Mouse (Mus musculus): ENCODE data around the gene Olfr875. TPM values are rescaled to one million over a fixed set of nuclear protein-coding genes. Genes with fewer than 3 reads are reported as not detected.
"Not testable (repeated sequence)": the region's sequence is repeated elsewhere in the genome, so short reads cannot be mapped to it uniquely, and the experiment has no call there.

The Olfr875 gene
- total RNA-seq (2015; ENCODE audit: low replicate concordance): not detected in 2 replicates
- total RNA-seq (2017; ENCODE audit: low replicate concordance): not detected in 2 replicates

DNA sequence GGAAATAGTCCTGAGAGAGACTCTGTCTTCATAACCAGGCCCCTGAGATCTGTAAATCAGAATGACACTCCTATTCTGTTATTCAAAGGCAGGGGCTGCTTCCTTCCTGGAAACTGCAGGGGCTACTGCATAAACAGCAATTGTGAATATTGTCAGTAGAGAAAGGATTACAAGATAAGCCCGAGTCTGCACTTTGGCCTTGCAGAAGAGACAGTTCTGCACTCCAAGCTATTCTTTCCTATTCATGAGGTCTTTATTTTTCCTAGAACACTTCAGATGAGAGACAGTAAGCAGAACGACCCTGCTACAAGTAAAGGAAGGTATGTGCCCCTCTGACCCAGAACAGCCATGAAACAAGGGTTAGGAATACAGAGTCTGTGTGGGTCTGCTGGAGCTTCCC lies at the start of gene Olfr875:
Gene Olfr875, plus strand, starts transcription at position 99 of the 400 bp plus-strand sequence.
- no peak for ATAC-seq (replicated peaks; ENCODE audit: low FRiP score, poor library complexity, severe bottlenecking)

DNA sequence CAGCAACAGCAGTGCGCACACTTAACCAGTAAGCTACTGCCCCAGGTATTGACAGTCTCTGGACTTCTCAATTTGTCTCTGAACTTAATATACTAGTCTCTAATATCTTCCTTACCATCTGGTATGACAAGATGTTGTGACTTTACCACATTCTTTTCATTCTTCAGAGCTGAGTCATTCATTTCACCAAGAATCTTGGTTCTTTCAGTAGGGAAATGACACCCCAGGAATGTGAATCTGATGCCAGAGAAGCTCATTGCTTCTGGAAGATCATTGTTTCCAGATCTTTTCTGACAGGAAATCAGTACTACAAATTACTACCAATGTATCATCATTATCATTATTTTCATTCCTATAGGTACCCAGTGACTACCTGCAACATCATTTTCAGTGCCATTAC lies 37.3 kb upstream of the Olfr875 start:
- ATAC-seq (replicated peaks; ENCODE audit: low FRiP score, poor library complexity, severe bottlenecking): no peak

DNA sequence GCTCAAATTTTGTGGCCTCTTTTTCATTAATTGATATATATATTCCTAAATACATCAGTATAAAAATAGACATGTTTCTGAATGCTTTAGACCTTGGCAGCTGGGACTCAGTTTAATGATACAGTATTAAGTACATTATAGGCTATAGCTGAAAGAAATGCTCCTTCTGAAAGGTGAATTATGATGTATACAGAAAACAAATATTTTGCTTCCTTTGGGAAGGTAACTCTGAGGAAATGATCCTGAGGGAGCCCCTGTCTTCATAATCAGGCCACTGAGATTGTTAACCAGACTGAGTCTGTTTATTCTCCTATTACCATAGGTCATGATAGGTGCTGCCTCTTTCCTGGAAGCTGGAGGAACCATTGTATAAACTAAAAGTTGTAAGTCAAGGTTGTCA lies 26.9 kb upstream of the Olfr875 start, which contains the start of gene Olfr874:
Gene Olfr874, plus strand, starts transcription at position 301 of the 400 bp plus-strand sequence.
- no peak for ATAC-seq (replicated peaks; ENCODE audit: low FRiP score, poor library complexity, severe bottlenecking)

DNA sequence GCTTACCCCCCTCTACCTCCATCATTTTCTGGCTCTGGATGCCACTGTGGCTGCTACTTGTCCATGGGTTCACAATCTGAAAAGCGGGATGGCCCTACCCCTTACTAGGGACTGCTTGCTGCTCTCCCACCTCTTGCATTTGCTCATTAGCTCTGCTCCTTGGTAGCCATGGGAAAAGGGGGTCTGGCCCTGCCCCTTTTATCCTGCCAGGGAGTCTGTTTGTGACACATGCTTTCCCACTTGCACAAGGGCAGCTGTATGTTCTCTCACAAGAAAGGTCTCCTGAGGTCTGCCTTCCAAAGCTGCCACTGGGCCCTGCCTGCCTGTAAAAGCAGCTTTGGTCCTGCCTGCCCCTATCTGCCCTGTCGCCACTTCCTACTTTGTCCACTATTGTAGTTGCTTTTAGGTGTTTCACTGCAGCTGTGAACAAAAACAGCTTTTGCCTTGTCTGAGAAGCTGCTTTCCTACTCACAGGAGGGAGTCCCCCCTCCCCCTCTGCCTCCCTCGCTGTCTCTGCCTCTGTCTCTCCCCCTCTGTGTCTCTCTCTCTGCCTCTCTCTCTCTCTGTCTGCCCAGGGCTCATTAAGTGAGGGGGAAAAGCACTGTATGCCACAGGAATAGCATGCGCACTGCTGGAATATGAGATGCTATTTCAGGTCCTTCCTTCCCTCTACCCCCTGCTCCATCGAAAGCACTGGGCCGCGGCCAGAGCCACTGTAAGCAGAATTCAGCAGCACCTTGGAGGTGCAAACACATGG lies 21.2 kb upstream of the Olfr875 start:
- no peak for ATAC-seq (replicated peaks; ENCODE audit: low FRiP score, poor library complexity, severe bottlenecking)

DNA sequence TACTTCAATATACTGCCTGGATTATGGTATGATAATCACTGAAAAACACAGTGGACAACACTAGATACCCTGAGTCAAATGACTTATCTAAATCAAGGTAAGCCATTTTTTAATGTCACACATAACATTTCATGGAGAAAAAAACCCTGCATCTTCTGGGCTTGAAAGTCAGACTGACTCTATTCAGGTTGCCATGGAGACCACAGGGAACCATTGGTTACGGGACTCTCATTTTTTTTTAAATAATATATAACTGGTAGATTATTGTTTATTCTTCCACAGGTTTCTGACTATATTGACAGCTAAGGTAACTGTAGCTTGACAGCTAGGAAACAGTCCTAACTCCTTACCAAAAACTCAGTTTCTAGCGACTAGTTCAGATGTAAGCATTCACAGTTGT lies 20.2 kb upstream of the Olfr875 start:
- ATAC-seq (replicated peaks; ENCODE audit: low FRiP score, poor library complexity, severe bottlenecking): no peak

DNA sequence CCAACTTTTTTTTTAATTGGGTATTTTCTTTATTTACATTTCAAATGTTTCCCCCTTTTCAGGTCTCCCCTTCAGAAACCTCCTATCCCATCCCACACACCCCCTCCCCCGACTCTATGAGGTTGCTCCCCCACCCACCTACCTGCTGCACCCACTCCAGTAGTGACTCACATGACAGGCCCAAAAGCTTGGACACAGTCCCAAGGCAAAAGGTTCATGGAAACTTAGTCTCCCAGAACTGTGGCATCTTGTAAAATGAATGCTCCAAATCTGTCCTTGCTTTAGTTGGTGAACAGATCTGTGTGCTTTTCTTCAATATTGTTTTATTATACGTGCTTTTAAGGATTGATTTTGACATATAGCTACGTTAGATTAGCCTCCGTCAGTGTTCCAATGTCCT lies 19.7 kb upstream of the Olfr875 start:
- ATAC-seq (replicated peaks; ENCODE audit: low FRiP score, poor library complexity, severe bottlenecking): no peak

DNA sequence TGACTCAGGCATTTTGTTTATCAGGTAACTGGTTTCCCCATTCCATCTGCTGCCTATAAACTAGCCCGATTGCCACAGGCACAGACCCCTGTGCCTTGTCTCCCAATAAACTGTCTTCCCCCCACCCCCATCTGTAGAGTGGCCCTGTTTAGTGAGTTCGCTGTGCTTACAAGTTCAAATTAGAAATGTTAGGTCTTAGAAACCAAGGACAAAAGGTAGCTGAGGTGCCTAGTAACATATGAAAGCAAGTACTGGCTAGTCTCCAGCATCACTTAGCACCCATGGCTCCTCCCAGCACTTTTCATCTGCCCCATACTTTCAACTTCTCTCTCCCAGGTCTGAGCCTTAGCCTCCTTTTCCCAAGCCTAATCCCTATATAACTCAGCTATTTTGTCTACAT lies 9.9 kb upstream of the Olfr875 start:
- no peak for ATAC-seq (replicated peaks; ENCODE audit: low FRiP score, poor library complexity, severe bottlenecking)

DNA sequence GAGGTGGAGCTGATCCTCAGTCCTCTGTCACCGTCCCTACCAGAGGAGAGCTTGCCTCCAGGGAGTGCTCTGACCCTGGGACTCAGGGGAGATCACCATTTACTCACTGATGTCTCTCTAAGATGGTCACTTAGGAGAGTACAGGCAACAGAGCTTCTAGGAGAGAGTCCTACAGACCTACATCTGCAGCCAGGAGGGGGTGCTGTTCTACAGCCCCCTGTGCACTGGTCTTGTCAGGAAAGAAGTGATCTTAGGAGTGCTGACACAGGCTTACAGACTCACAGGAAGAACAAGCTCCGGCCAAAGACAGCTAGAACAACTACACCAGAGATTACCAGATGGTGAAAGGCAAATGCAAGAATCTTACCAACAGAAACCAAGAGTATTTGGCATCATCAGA lies 9.1 kb upstream of the Olfr875 start:
- ATAC-seq (replicated peaks; ENCODE audit: low FRiP score, poor library complexity, severe bottlenecking): no peak

DNA sequence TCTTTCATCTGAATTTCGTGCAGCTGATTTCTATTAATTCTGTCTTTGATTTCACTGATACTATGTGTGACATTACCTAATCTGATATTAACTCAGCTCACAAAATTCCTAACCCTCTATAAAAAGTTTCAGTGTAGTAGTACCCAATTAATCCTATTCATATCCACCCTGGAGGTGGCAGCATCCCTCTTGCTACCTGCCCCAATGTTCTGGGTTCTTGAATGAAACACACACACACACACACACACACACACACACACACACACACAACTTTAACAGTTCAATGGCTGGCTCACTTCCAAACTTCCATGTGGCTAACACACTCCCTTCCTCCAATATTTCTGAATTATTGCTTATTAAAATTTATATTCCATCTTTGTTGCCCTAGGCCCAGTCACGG lies 996 bp upstream of the Olfr875 start:
- no peak for ATAC-seq (replicated peaks; ENCODE audit: low FRiP score, poor library complexity, severe bottlenecking)

DNA sequence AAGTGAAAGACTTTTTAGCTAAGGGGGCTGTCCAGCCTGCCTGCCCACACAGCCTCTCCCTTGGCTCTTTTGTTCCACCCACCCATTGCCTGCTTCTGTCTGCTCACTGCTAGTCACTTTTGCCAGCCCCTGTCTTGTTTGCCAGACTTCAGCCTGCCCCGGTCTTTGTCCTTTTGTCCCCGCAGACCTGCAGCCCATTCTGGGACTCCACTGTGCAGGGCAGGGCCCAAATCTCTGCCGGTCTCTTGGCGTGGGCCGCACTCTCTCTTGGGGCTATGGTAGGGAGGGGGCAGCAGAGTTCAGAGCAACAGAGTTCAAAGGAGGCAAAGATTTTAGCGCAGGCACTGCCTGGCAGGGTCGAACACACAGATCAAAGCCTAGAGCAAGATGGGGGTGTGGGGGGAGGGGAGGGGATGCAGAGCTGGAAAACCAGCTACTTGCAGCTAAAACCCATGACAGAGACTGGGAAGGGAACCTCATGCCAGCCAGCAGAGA lies 11.2 kb downstream of the Olfr875 start:
- ATAC-seq (replicated peaks; ENCODE audit: low FRiP score, poor library complexity, severe bottlenecking): no peak

DNA sequence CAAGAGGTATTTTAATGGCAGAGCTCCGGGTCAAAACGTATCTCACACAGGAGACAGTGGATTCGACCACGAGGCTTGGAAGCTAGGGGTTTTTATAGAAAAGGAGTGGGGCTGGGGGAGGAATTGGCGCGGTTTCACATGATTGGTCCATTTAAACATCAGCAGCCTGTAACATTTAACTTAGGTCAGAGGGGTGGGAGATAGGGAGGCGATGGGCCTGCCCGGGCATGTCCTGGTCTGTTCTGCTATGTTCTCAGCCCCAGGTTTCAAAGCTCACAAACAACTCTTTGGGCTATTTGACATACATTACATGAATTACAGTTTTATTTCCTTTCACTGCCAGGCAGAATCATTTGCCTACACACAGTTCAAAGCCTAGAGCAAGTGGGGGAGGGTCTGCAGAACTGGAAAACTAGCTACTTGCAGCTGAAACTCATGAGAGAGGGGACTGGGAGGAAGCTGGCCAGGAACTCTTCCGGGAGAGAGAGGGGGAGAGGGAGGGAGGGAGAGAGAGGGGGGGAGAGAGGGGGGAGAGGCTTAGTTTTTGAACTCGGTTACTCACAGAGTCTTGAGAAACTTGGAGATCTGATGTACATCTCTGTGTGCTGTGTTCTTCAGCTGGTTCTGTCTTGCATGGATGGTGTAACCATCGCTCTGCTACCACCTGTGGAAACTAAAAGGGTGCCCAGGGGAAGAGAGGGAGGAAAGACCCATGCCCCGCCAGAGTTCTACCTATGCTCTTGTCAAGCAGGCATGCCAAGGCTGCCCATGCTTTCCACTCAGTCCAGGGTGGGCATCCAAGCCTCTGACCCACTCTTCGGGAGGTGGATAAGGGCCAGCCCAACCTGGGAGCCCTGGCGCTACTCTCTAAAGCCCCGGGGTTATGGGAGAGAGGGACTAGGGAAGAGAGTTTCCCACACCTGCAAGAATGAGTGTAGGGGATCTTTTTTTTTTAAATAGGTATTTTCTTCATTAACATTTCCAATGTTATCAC lies 12.0 kb downstream of the Olfr875 start:
- ATAC-seq (replicated peaks; ENCODE audit: low FRiP score, poor library complexity, severe bottlenecking): not testable (repeated sequence)

DNA sequence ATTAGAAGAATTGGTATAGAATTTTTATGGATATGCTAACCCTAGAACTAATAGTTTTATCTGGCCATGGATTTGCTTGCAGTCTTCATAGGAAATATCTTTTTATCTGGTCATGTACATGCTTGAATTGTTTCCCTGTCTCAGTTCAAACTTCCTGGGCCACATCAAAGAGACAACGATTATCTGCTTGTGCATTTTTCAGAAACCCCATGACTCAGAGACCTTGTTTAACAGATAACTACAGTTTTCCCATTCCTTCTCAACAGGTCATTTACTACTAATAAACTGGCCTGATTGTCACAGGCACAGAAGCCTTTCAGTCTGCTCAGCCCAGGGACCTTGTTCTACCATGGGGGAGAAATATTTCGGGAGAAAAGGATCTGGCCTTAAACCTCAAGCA lies 14.8 kb downstream of the Olfr875 start:
- no peak for ATAC-seq (replicated peaks; ENCODE audit: low FRiP score, poor library complexity, severe bottlenecking)

DNA sequence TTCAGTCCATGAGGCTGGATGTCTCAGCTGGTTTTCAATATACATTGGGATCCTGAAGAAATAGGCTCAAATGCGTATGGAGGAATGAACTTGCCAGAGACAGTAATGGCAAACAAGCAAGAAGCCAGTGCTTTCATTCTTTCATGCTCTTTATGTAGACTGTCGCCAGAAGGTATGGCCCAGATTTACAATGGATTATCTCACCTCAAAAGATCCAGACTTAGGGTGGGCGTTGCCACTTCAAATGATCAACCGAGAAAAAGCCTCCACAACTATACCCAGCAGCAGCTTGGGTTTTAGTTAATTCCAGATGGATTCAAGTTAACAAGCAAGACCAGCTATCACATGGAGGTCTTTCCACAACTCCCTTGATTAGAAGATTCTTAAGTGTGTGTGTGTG lies 30.4 kb downstream of the Olfr875 start:
- no peak for ATAC-seq (replicated peaks; ENCODE audit: low FRiP score, poor library complexity, severe bottlenecking)

DNA sequence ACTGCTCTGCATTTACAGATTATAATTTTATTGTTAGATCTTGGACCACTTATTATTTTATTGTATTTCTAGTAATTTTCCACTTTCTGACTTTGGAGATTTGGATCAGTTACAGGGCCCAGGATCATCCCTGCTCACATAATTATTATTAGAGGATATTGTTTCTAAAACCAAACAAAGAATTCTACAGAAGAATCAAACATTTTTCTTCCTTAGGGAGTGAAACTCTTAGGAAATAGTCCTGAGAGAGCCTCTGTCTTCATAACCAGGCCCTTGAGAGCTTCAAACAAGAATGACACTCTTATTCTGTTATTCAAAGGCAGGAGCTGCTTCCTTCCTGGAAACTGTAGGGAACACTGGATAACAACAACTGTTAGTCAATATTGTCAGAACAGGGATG lies 31.1 kb downstream of the Olfr875 start, which contains the start of gene Olfr876:
Gene Olfr876, plus strand, starts transcription at position 301 of the 400 bp plus-strand sequence.
- no peak for ATAC-seq (replicated peaks; ENCODE audit: low FRiP score, poor library complexity, severe bottlenecking)

DNA sequence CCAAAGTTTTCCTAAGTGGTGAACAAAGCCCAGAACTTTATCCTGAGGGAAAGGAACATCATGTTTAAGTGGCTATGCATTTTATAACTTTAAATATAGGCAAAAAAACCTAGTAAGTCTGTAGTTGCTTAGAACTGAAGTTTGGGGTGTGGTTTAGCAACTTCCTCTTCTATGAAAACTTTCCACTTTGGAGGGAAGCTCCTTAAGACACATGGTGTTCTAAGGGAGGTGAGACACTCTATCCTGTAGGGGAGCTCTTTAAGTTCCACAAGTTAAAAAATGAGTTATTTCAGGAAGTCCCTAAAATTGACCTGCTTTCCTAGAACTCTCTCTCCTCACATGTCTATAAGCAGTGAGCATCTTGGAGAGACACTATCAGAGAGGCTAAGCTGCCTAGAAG lies 35.6 kb downstream of the Olfr875 start:
- no peak for ATAC-seq (replicated peaks; ENCODE audit: low FRiP score, poor library complexity, severe bottlenecking)

DNA sequence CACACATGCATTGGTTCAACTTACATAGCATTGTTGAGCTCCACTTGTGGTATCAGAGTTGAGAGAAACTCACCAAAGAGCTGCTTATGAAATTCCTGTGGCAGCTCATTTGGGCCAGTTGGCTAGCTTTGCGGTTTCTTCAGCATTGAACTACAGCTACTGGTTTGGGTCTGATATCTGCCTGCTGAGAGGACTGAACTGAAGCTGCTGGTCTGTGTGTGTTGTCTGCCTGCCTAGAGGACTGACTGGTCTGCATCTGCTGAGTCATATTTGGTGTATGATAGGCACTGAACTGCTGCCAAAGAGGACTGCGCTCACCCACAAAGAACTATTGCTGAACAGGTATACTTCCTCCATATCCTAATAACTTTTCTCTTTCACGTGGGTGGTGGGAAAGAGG lies 36.8 kb downstream of the Olfr875 start:
- ATAC-seq (replicated peaks; ENCODE audit: low FRiP score, poor library complexity, severe bottlenecking): no peak

DNA sequence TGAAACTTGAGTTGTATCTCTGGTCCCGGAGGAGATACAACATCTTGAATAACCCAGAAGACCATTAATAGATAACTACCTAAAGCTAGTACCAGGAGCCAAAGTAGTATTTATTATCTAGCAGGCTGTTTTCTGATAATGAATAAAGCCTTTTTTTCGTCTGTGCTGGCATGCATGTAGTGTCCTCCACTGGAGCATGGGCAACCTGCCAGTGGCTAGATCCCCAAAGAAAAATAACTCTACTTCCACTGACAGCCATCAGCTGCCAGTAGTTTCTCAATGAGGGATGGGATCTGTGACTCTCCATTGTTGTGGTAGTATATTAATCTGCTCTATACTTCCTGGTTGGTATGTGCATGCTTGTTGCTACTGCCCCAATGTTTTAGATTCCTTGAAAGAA lies 37.3 kb downstream of the Olfr875 start:
- ATAC-seq (replicated peaks; ENCODE audit: low FRiP score, poor library complexity, severe bottlenecking): no peak

DNA sequence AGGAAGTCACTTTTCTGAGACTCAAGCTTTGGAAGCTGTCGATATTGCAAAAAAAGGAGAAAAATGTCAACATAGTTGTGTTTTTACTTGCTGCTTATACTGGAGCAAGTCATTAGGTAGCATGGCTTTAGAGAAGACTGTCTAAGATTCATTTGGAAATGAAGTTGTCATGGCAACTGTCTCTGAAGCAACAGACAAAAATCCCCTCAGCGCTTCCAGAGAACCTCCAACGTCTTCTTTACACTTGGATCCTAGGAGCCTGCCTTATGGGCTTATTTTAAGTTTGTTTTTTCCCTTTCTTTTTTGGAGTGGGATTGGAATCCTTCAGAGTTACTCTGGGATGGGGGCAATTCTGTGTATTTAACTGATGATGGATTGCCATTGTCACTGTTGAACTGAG lies 43.0 kb downstream of the Olfr875 start:
- ATAC-seq (replicated peaks; ENCODE audit: low FRiP score, poor library complexity, severe bottlenecking): no peak

Data from erythroblast, adult 5-6 weeks (primary cell).